Mouse (Mus musculus) layer of hippocampus, adult 9-11 months (tissue): Measurements from ENCODE around the gene AL732309.1.

Source experiments
- DNase-seq: peaks from one replicate; pipeline ENCODE4 v3.0.0; 2022

The AL732309.1 gene

GRCm38 (mm10) chr2:25210686-25211085 lies 36.0 kb downstream of the AL732309.1 start:
- DNase-seq, result no peak

DNA sequence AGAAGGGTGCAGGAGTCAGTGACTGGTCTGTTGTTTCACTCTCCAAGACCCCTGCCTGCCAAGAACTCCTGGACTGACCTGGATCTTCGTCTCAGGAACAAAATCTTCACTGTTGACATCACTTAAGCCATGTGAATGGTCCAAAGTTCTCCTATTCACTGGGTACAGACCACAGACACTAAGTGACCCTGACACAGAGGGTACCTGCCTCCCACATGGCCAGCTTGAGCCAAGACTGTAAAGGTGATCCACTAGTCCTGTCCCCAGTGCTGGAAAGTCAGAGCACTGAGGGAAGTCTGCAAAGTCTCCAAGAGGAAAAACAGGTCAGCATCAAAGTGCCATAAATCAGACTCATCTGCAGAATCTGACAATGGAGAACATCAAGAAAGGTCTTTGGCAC lies 39.1 kb downstream of the AL732309.1 start:
- no peak for DNase-seq

- no peak for DNase-seq
These were observed 42.9 kb downstream of the AL732309.1 start for GRCm38 (mm10) chr2:25203631-25204214.

GRCm38 (mm10) chr2:25200631-25201030 lies 46.0 kb downstream of the AL732309.1 start:
- no peak for DNase-seq

- no peak for DNase-seq
These were observed 48.7 kb downstream of the AL732309.1 start for GRCm38 (mm10) chr2:25197946-25198345.

DNA sequence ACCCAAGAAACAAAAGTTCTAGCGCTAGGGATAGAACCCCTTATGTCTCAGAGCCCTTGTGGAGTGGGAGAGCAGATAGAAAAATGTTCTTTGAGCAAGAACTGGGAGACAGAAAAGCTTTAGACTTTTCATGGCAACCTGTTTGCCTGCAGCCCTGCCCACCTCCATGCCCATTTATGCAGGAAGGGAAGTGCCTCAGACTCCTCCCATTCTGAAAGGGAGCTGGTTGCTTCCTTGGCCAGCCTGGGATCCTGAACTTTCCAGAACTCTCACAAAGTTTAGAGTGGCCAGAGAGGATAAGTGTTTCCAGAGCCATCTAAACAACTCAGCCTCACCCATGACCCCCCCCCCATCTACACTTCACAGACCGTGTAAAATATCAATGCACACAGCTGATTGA lies 49.5 kb downstream of the AL732309.1 start:
- no peak for DNase-seq

- peak; percentile 67 for DNase-seq
These were observed 50.3 kb downstream of the AL732309.1 start, which contains the start of gene Tor4a for GRCm38 (mm10) chr2:25196172-25196954. Tor4a (minus strand) TSS chr2:25196886.

DNA sequence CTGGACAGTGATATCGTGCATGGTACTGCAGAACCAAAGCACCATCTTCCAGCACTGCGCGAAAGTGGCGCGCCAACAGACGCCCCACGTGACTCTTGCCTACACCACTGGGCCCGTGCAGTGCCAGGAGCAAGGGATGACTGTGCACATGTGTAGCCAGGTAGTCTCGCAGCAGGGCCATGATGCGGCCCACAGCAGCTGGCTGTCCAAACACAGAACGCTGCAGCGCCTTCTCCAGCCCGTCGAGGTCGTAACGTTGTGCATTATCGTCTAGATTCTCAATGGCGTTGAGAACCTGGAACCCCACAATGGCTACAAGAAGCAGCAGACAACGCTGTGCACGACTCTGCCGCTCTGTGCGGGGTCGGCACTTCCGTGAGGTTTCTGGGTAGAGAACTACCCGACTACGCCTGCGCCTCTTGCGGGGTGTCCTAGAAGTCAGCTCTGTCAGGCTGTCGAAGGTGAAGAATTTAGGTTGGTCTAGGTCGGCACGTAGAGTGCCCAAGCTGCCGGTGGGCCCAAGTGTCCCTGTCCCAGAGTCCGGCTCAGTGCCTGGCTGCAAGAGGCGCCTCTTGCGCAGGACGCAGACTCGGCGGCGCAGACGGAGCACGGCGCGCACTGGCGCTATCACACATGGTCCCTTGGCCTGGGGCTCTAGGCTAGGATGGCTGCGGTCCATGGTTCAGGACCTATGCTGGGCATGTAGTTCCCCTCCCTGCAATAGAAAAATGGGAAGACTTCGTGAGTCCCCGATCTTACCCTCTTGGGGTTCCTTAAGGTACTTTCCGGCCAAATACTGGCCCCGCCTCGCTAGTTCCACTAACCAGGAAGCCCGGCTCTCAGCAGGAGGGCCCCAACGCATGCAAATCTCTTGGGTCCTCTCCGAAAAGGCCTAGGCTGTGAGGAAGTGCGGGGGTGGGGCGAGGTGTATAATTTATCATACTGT lies 51.2 kb downstream of the AL732309.1 start:
- no peak for DNase-seq
